ENCODE assay signal across 18 mouse cellular contexts in the genomic region with DNA sequence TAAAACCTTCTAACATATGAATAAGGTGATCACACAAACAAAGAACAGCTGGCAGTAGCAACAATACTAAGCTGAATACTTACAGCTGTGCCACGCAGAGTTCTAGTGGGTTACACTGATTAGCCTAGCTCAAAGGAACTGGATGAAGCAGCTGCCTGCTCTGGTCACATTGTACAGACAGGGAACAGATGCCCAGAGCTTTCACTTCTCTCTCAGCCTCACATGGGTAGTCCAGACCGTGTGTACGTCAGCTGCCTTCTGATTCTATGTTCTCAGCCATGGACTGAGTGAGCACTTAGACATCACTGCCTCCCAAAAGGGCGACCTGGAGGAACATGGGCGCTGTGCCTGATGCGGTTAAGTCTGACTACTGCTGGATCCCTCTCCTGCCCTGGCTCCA. TPM values are rescaled to one million over a fixed set of nuclear protein-coding genes. Genes with fewer than 3 reads are reported as not detected.
A peak's percentile ranks its signal among the peaks of the same experiment; 100 is the strongest.
DNase-seq lines count a peak whose midpoint lies in the region; ATAC-seq and TF ChIP-seq lines count a peak whose summit lies in the region.
"Had no signal": no experiment of that assay in that cellular context is flagged by ENCODE, and none has a peak within 500 bp of the region (broad histone marks: within the 10 kb centered on the region; RNA-seq: fewer than 3 reads in every experiment).

No protein-coding gene starts in this region.

- H3K4me1 ChIP-seq in CH12.LX (ENCODE audit: control insufficient read depth in 1 of 2, insufficient read depth in 2 of 2), result peaks cover 3 to 33% of the 10 kb centered on the region in 2 experiments; a peak in 3 of 4 replicates
- no peaks in the 10 kb centered on the region for H3K4me1 ChIP-seq in liver, embryonic 11.5 days (replicated peaks; ENCODE audit: control insufficient read depth, insufficient read depth, low read length)
- H3K4me1 ChIP-seq: hindbrain, embryonic 15.5 days had no signal

- no peak overlapping the region for H3K9ac ChIP-seq in CH12.LX (ENCODE audit: insufficient read depth, low read depth)
- no peak overlapping the region for H3K9ac ChIP-seq in liver, embryonic 11.5 days (ENCODE audit: low read depth, low read length)
- H3K9ac ChIP-seq: embryonic facial prominence, embryonic 12.5 days; hindbrain, embryonic 15.5 days had no signal

- no peaks in the 10 kb centered on the region for H3K79me2 ChIP-seq in CH12.LX (replicated peaks; ENCODE audit: control insufficient read depth, extremely low read depth, insufficient read depth, poor library complexity, severe bottlenecking)

- no peak for DNase-seq in layer of hippocampus, adult 2 months (ENCODE audit: low spot score in 2 of 2)
- no peak for DNase-seq in layer of hippocampus, adult 8-10 months (ENCODE audit: low spot score in 2 of 2)
- DNase-seq in A20 (ENCODE audit: low read depth, low spot score), result peak; percentile 75
- peak; percentile 45 for DNase-seq in CH12.LX (ENCODE audit: extremely low read depth)
- no peak for DNase-seq in kidney, adult 11 months
- DNase-seq in liver, embryonic 11.5 days (ENCODE audit: low spot score), result no peak
- DNase-seq: cerebellum, postnatal 14 days; heart, postnatal 10 days; kidney, adult 8-10 months; lung, adult 18-20 months; right cerebral cortex, postnatal 4 days had no signal

- no peaks in the 10 kb centered on the region for H3K9me3 ChIP-seq in CH12.LX (replicated peaks; ENCODE audit: low read length)
- H3K9me3 ChIP-seq in liver, embryonic 11.5 days (ENCODE audit: control insufficient read depth, low read length), result no peaks in the 10 kb centered on the region
- H3K9me3 ChIP-seq: embryonic facial prominence, embryonic 12.5 days; hindbrain, embryonic 15.5 days had no signal

- H3K27ac ChIP-seq in layer of hippocampus, adult 2 months, result 0 out of 2 replicates have a peak overlapping the region, but pooled peaks have one; percentile 29
- H3K27ac ChIP-seq in CH12.LX (ENCODE audit: insufficient read depth, low read depth), result no peak overlapping the region
- H3K27ac ChIP-seq in liver, embryonic 11.5 days (ENCODE audit: low read depth, low read length), result no peak overlapping the region
- H3K27ac ChIP-seq: embryonic facial prominence, embryonic 12.5 days; hindbrain, embryonic 15.5 days had no signal

- no peaks in the 10 kb centered on the region for H3K27me3 ChIP-seq in CH12.LX (replicated peaks)
- no peaks in the 10 kb centered on the region for H3K27me3 ChIP-seq in liver, embryonic 11.5 days (replicated peaks; ENCODE audit: control insufficient read depth, insufficient read depth, low read length)
- H3K27me3 ChIP-seq: embryonic facial prominence, embryonic 12.5 days; hindbrain, embryonic 15.5 days had no signal

- no peak for TF ChIP-seq CTCF in layer of hippocampus, adult 2 months (conservative IDR thresholded peaks at IDR 0.05)
- TF ChIP-seq CTCF in CH12.LX (conservative IDR thresholded peaks at IDR 0.05 in 1 of 2, IDR thresholded peaks at IDR 0.05 in 1 of 2; ENCODE audit: low read depth in 2 of 2, low read length in 2 of 2), result no peak

- ATAC-seq in granulocyte monocyte progenitor cell, adult 5-6 weeks (replicated peaks; ENCODE audit: poor library complexity, severe bottlenecking), result peak; percentile 56
- no peak for ATAC-seq in erythroblast, adult 5-6 weeks (replicated peaks; ENCODE audit: low FRiP score, poor library complexity, severe bottlenecking)
- ATAC-seq in liver, embryonic 11.5 days (replicated peaks; ENCODE audit: low FRiP score), result no peak

- no peak for TF ChIP-seq RAD21 in CH12.LX (IDR thresholded peaks at IDR 0.05; ENCODE audit: low read depth, low read length)

- WGBS in liver, embryonic 11.5 days, result 77% methylated on average over 6 of the region's 6 CpGs

- dilution Hi-C loops in CH12.LX (cut with MboI; ENCODE audit: extremely low pct_ligation_motif_present, extremely low pct_unique_long_range_greater_than_20kb, low sequenced_read_pairs), result no loop called here

- H3K4me2 ChIP-seq in CH12.LX (ENCODE audit: insufficient read depth, low read depth, poor library complexity, severe bottlenecking), result no peak overlapping the region
- H3K4me2 ChIP-seq in liver, embryonic 11.5 days, result no peak overlapping the region
- H3K4me2 ChIP-seq: embryonic facial prominence, embryonic 12.5 days; hindbrain, embryonic 15.5 days had no signal

- in situ Hi-C loops in CH12.LX (cut with MboI; ENCODE audit: low pct_ligation_motif_present, low pct_unique_long_range_greater_than_20kb, low sequenced_read_pairs), result loop anchor here (5.0 to 10.0 kb wide), 2 partner anchors 51 to 283 kb away; a partner anchor contains a TSS

- TF ChIP-seq POLR2A in CH12.LX (IDR thresholded peaks at IDR 0.05; ENCODE audit: low read depth, low read length), result no peak

- H3K4me3 ChIP-seq in layer of hippocampus, adult 2 months, result no peak overlapping the region
- no peak overlapping the region for H3K4me3 ChIP-seq in CH12.LX (replicated peaks in 1 of 3; ENCODE audit: low read depth in 2 of 3, low read length in 2 of 3, poor library complexity in 1 of 3)
- H3K4me3 ChIP-seq in liver, embryonic 11.5 days (ENCODE audit: low read depth, low read length), result no peak overlapping the region
- H3K4me3 ChIP-seq: embryonic facial prominence, embryonic 12.5 days; hindbrain, embryonic 15.5 days had no signal

- no peak for TF ChIP-seq EP300 in CH12.LX (IDR thresholded peaks at IDR 0.05; ENCODE audit: low read length)

- no peaks in the 10 kb centered on the region for H3K36me3 ChIP-seq in CH12.LX (replicated peaks in 1 of 2; ENCODE audit: control insufficient read depth in 1 of 2, insufficient read depth in 1 of 2, low read length in 1 of 2)
- H3K36me3 ChIP-seq in liver, embryonic 11.5 days (ENCODE audit: control insufficient read depth, insufficient read depth, low read length), result no peaks in the 10 kb centered on the region
- H3K36me3 ChIP-seq: embryonic facial prominence, embryonic 12.5 days; hindbrain, embryonic 15.5 days had no signal

TF ChIP-seq in CH12.LX, 34 proteins besides CTCF, POLR2A, EP300 and RAD21:
- TF ChIP-seq CHD2 (IDR thresholded peaks at IDR 0.05; ENCODE audit: low read length), result no peak
- TF ChIP-seq ZKSCAN1 (IDR thresholded peaks at IDR 0.05; ENCODE audit: borderline replicate concordance, low read depth, low read length), result no peak
- TF ChIP-seq SMC3 (IDR thresholded peaks at IDR 0.05; ENCODE audit: low read depth, low read length), result no peak
- no peak for TF ChIP-seq HCFC1 (IDR thresholded peaks at IDR 0.05; ENCODE audit: low read depth, low read length)
- TF ChIP-seq TCF12 (IDR thresholded peaks at IDR 0.05; ENCODE audit: low read depth, low read length), result peak; percentile 40; the same call in 1 of the 2 replicates
- TF ChIP-seq BHLHE40 (IDR thresholded peaks at IDR 0.05; ENCODE audit: low read depth, low read length), result no peak
- peak; percentile 46; the same call in 1 of the 2 replicates for TF ChIP-seq IRF4 (IDR thresholded peaks at IDR 0.05; ENCODE audit: low read depth, low read length)
- TF ChIP-seq UBTF (IDR thresholded peaks at IDR 0.05; ENCODE audit: low read depth, low read length), result no peak
- TF ChIP-seq MAX (IDR thresholded peaks at IDR 0.05; ENCODE audit: low read length), result no peak

RNA-seq across cellular contexts. Expression of a gene that starts 25.7 kb away (rescaled TPM):
- total RNA-seq in layer of hippocampus, adult 2 months (2021), result under 1 TPM; 0.37 to 0.44 TPM
- under 1 TPM; 0.33 to 0.70 (median 0.58) TPM for total RNA-seq in layer of hippocampus, adult 8-10 months (2022)
- not detected in 2 replicates for total RNA-seq in CH12.LX (2012; rRNA removed)
- total RNA-seq in CH12.LX (2014; rRNA removed), result not detected in 2 replicates
- polyA plus RNA-seq in CH12.LX (2012; ENCODE audit: insufficient read length, low read depth), result not detected in 2 replicates
- total RNA-seq in granulocyte monocyte progenitor cell, adult 5-6 weeks (2014; fragmentation: Nextera tagmentation), result not detected in 2 replicates
- not detected in 2 replicates for total RNA-seq in granulocyte monocyte progenitor cell, adult 5-6 weeks (2017)
- not detected in 2 replicates for total RNA-seq in erythroblast, adult 5-6 weeks (2015; ENCODE audit: low replicate concordance)
- total RNA-seq in erythroblast, adult 5-6 weeks (2017; ENCODE audit: low replicate concordance), result not detected in 2 replicates
- 0.16 TPM in 1 of 2 replicates, not detected in the other for polyA plus RNA-seq in liver, embryonic 11.5 days (2014; fragmentation: Nextera tagmentation; extraction: Ambion mirVana)
- total RNA-seq: heart, adult 18-20 months; heart, postnatal 10 days; megakaryocyte-erythroid progenitor cell, adult 5-6 weeks had no signal
- polyA plus RNA-seq: Patski had no signal

Comparison
In these comparisons a context has a peak if more than half of its experiments do, and no peak if none do; other contexts are left out.
1. DNase-seq: peak in A20 (single experiment) and CH12.LX (single experiment); none in layer of hippocampus, adult 2 months (0 of 2), layer of hippocampus, adult 8-10 months (0 of 2), kidney, adult 11 months (single experiment) and liver, embryonic 11.5 days (single experiment).